In genomic region chr1:156730802-156731201, GRCm38 (mm10) we compare ENCODE assay signal across 11 mouse cellular contexts. TPM values are rescaled to one million over a fixed set of nuclear protein-coding genes. Genes with fewer than 3 reads are reported as not detected.
DNase-seq lines count a peak whose midpoint lies in the region; ATAC-seq and TF ChIP-seq lines count a peak whose summit lies in the region.
"Had no signal": no experiment of that assay in that cellular context is flagged by ENCODE, and none has a peak within 500 bp of the region (broad histone marks: within the 10 kb centered on the region; RNA-seq: fewer than 3 reads in every experiment).

No protein-coding gene starts in this region.

- H3K4me1 ChIP-seq in midbrain, embryonic 11.5 days (ENCODE audit: control insufficient read depth, insufficient read depth, low read length), result no peaks in the 10 kb centered on the region

- no peak for DNase-seq in gastrocnemius, adult 2 months
- no peak for DNase-seq in gastrocnemius, adult 8-10 months (ENCODE audit: low spot score in 2 of 2)
- peak; percentile 8 for DNase-seq in lung, postnatal 36 days
- DNase-seq in lung, postnatal 4 days, result no peak
- peak; percentile 36 for DNase-seq in thymus, postnatal 25 days
- DNase-seq in midbrain, embryonic 11.5 days (ENCODE audit: low spot score, missing footprints), result no peak
- no peak for DNase-seq in layer of hippocampus, adult 11-12 months (ENCODE audit: low spot score)
- DNase-seq: heart, adult 18-20 months; right cerebral cortex, postnatal 14 days had no signal

- no peaks in the 10 kb centered on the region for H3K27me3 ChIP-seq in midbrain, embryonic 11.5 days (ENCODE audit: control insufficient read depth, insufficient read depth, low read length)
- H3K27me3 ChIP-seq: intestine, embryonic 15.5 days had no signal

- H3K9me3 ChIP-seq in midbrain, embryonic 11.5 days (ENCODE audit: control insufficient read depth, low read length), result no peaks in the 10 kb centered on the region
- H3K9me3 ChIP-seq: intestine, embryonic 15.5 days had no signal

- no peak overlapping the region for H3K4me2 ChIP-seq in midbrain, embryonic 11.5 days
- H3K4me2 ChIP-seq: intestine, embryonic 15.5 days had no signal

- peak; percentile 32; the same call in 1 of the 2 replicates for TF ChIP-seq CTCF in gastrocnemius, adult 2 months (IDR thresholded peaks at IDR 0.05)

- intact Hi-C loops in gastrocnemius, adult 2 months (cut with DNase I), result no loop called here

- H3K4me3 ChIP-seq in gastrocnemius, adult 2 months, result no peak overlapping the region
- H3K4me3 ChIP-seq in midbrain, embryonic 11.5 days (ENCODE audit: low read depth, low read length), result no peak overlapping the region
- H3K4me3 ChIP-seq: intestine, embryonic 15.5 days had no signal

- 0 out of 2 replicates have a peak, but pooled peaks have one; percentile 33 for ATAC-seq in erythroblast, adult 5-6 weeks (replicated peaks; ENCODE audit: low FRiP score, poor library complexity, severe bottlenecking)
- no peak for ATAC-seq in midbrain, embryonic 11.5 days (ENCODE audit: low FRiP score)
- ATAC-seq: intestine, embryonic 15.5 days had no signal

- no peaks in the 10 kb centered on the region for H3K36me3 ChIP-seq in midbrain, embryonic 11.5 days (ENCODE audit: control insufficient read depth, insufficient read depth, low read length)
- H3K36me3 ChIP-seq: intestine, embryonic 15.5 days had no signal

- no peak overlapping the region for H3K9ac ChIP-seq in midbrain, embryonic 11.5 days (ENCODE audit: low read length)
- H3K9ac ChIP-seq: intestine, embryonic 15.5 days had no signal

- H3K27ac ChIP-seq in gastrocnemius, adult 2 months, result no peak overlapping the region
- no peak overlapping the region for H3K27ac ChIP-seq in midbrain, embryonic 11.5 days (ENCODE audit: low read depth, low read length)
- H3K27ac ChIP-seq: intestine, embryonic 15.5 days had no signal

- 58% methylated on average over 9 of the region's 9 CpGs for WGBS in midbrain, embryonic 11.5 days

RNA-seq across cellular contexts. Expression of gene Fam20b, which starts 11.9 kb away (rescaled TPM):
- 10 to 100 TPM; 28.5 to 35.2 TPM for total RNA-seq in gastrocnemius, adult 2 months (2021)
- total RNA-seq in gastrocnemius, adult 8-10 months (2022), result 10 to 100 TPM; 28.2 to 50.5 (median 34.6) TPM
- 6.5 and 10.6 TPM in 2 replicates for total RNA-seq in erythroblast, adult 5-6 weeks (2015; ENCODE audit: low replicate concordance)
- total RNA-seq in erythroblast, adult 5-6 weeks (2017; ENCODE audit: low replicate concordance), result 15.5 and 19.9 TPM in 2 replicates
- polyA plus RNA-seq in midbrain, embryonic 11.5 days (2014; fragmentation: Nextera tagmentation; extraction: Ambion mirVana), result 21.5 and 22.7 TPM in 2 replicates

RNA-seq across cellular contexts. Expression of gene Tor3a, which starts 56.6 kb away (rescaled TPM):
- total RNA-seq in gastrocnemius, adult 2 months (2021), result 1 to 10 TPM; 4.9 to 5.4 TPM
- total RNA-seq in gastrocnemius, adult 8-10 months (2022), result 1 to 10 TPM; 2.5 to 5.3 (median 4.2) TPM
- 4.4 and 4.8 TPM in 2 replicates for total RNA-seq in erythroblast, adult 5-6 weeks (2015; ENCODE audit: low replicate concordance)
- total RNA-seq in erythroblast, adult 5-6 weeks (2017; ENCODE audit: low replicate concordance), result 4.9 and 8.3 TPM in 2 replicates
- polyA plus RNA-seq in midbrain, embryonic 11.5 days (2014; fragmentation: Nextera tagmentation; extraction: Ambion mirVana), result 3.9 and 4.2 TPM in 2 replicates

Comparison
In these comparisons a context has a peak if more than half of its experiments do, and no peak if none do; other contexts are left out.
1. DNase-seq: peak in lung, postnatal 36 days (single experiment) and thymus, postnatal 25 days (single experiment); none in gastrocnemius, adult 2 months (single experiment), gastrocnemius, adult 8-10 months (0 of 2), lung, postnatal 4 days (0 of 2), midbrain, embryonic 11.5 days (single experiment) and layer of hippocampus, adult 11-12 months (single experiment).